Mouse (Mus musculus) liver, postnatal 0 days (tissue): ENCODE measurements around the gene Vps36.

Source experiments
- CTCF ChIP-seq: sonication (generic); IDR thresholded peaks from 2 replicates; pipeline ENCODE4 v1.5.1; 2016; ENCODE audit warnings: antibody characterized with exemption, low read depth
- EP300 ChIP-seq: IDR thresholded peaks from 2 replicates; pipeline ENCODE4 v1.6.1; 2016; ENCODE audit warnings: antibody characterized with exemption, low read depth, mild to moderate bottlenecking

DNA sequence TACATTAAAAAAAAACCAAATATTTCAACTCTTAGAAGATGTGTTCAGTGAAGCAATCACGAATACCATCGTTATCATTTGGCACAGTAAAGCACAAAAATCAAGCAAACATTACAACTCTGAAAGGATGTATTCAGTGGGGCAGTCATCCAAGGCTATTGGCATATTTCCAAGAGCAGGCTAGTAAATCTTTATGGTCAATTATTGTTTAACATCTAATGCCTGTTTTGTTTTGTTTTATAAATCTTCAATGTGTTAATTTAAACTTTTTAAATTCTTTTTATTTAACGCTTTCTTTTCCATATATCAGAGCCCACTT is 42.3 kb upstream of the Vps36 start:
- TF ChIP-seq CTCF (no peak), EP300 (no peak)
